In genomic region chr2:164769258-164770037, GRCm38 (mm10) we compare ENCODE assay signal across 1 mouse cellular context.
TF ChIP-seq lines count a peak whose summit lies in the region.

Gene Ube2c (plus strand): TSS chr2:164769898.

TF ChIP-seq in CH12.LX, 34 proteins besides CTCF, POLR2A, EP300 and RAD21 (continued from another document):
- TF ChIP-seq ELF1 (IDR thresholded peaks at IDR 0.05; ENCODE audit: low read depth, low read length), result peak; percentile 7; the same call in 1 of the 2 replicates
- peak; percentile 87 for TF ChIP-seq NRF1 (IDR thresholded peaks at IDR 0.05; ENCODE audit: low read depth, low read length)
- TF ChIP-seq USF1 (IDR thresholded peaks at IDR 0.05; ENCODE audit: low read depth, low read length), result peak; percentile 36; the same call in 1 of the 2 replicates
- peak; percentile 87 for TF ChIP-seq NELFE (IDR thresholded peaks at IDR 0.05; ENCODE audit: low read depth, low read length)
- TF ChIP-seq JUND (conservative IDR thresholded peaks at IDR 0.05; ENCODE audit: low read depth, low read length), result no peak
- TF ChIP-seq MYC (IDR thresholded peaks at IDR 0.05; ENCODE audit: low read depth, low read length), result peak; percentile 100
- TF ChIP-seq UBTF (IDR thresholded peaks at IDR 0.05; ENCODE audit: low read depth, low read length), result no peak
- no peak for TF ChIP-seq ZC3H11A (IDR thresholded peaks at IDR 0.05; ENCODE audit: low read depth, low read length)
- TF ChIP-seq RCOR1 (conservative IDR thresholded peaks at IDR 0.05; ENCODE audit: low read depth, low read length), result no peak
- TF ChIP-seq TBP (conservative IDR thresholded peaks at IDR 0.05; ENCODE audit: low read depth, low read length), result peak; percentile 92
- peak; percentile 67; the same call in 1 of the 2 replicates for TF ChIP-seq ZMIZ1 (IDR thresholded peaks at IDR 0.05; ENCODE audit: low read depth, low read length)
TF ChIP-seq in CH12.LX: peak in this region for 16.
